Mouse (Mus musculus) layer of hippocampus, adult 11-12 months (tissue): ENCODE measurements around the gene Eaf2.

Source experiments
- DNase-seq: peaks from one replicate; pipeline ENCODE4 v3.0.0; 2022; ENCODE audit warnings: low spot score

Eaf2 gene

DNA sequence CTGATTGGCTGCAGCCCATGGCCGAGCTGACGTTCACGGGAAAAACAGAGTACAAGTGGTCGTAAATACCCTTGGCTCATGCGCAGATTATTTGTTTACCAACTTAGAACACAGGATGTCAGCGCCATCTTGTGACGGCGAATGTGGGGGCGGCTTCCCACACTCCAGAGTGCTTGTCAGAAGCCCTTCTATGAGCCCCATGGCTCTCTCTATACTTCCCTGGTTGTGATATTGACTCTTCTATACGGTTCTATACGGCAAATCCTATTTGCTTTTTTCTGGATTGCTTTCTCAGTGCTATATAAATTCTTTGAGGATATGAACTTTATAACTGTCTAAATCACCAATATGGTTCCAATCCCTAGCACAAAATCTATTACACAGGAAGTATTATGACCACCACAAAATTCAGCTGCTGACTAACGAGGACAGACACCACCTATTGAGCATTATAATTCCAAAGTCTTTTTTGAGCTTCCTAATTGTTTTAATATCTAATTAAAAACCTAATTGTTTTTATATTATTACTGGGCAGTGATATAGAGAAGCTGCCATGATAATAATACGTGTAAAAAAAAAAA, 104.5 kb downstream of the Eaf2 start:
- no peak for DNase-seq

DNA sequence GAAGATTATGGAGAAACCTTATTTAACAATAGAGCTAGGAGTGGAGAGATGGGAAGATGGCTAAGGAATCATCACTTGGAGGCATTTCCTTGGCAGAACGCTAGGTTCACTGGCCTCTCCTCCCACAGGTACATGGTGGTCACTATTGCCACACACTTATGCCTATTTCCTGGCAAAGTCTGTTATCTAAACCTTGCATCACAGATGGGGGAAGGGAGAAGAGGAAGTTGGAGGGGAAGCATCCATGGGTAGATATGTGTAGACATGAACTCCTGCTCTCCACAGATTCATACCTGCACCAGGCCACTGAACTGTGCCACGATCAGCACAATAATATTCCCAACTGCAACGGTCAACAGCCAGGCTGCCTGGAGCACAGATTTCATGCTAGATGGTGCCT, 122.8 kb downstream of the Eaf2 start:
- no peak for DNase-seq

- no peak for DNase-seq
These were observed 127.0 kb downstream of the Eaf2 start for GRCm38 (mm10) chr16:36747767-36748166.

- DNase-seq = no peak
These were observed 127.7 kb downstream of the Eaf2 start for GRCm38 (mm10) chr16:36747068-36747467.

GRCm38 (mm10) chr16:36743580-36743979, 131.2 kb downstream of the Eaf2 start:
- DNase-seq = no peak
